Mouse (Mus musculus) heart, adult 18-20 months (tissue): ENCODE data around the gene Vps11. TPM values are rescaled to one million over a fixed set of nuclear protein-coding genes. Genes with fewer than 3 reads are reported as not detected.
"Not testable (repeated sequence)": the region's sequence is repeated elsewhere in the genome, so short reads cannot be mapped to it uniquely, and the experiment has no call there.

Source experiments
- DNase-seq, 2 experiments: peaks; one replicate each; pipeline ENCODE4 v3.0.0; 2021 to 2022; ENCODE audit warnings: mixed read lengths in 1 of 2
- total RNA-seq, 2 experiments: library from RNA; stranded (reverse); gene quantifications; 2 replicates each; pipeline ENCODE4 v1.2.3; 2021

The Vps11 gene
- total RNA-seq, 2 experiments from 2014 or later, result 14.4 to 18.3 TPM

DNA sequence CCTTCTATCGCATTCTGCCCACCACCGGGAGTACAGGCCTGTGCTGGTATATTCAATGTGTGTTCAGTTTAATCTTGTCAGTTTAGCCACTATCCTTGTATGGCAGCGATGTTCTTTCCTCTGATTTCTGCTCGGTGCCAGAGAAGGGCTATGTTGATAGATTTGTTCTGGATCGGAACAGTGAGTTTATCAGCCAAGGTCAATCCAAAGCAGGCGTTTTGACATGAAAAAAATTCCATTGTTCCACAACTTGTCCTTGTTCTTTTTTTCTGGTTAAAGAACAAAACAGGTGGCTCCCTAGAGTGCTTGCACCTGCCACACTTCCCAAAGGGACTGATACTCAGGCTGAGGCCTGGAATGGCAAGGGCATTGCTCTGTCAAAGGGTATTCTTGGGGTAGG is 14.7 kb upstream of the Vps11 start:
- no peak for DNase-seq

DNA sequence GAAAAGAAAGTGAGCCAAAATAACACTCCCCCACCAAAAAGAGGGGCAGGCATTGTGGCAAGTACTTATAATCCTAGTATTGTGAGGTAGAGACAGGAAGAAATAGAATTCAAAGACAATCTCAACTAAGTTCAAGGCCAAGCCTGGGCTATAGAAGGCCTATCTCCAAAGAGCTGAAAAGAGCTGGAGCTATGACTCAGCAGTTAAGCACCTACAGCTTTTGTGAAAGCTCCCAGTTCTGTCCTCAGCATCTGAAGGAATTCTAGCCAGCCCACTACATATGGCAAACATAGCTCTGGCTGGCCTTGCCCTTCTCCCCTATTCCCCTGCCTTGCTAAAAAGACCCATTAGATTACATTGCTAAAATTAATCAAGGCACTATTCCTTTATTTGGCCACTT is 11.9 kb upstream of the Vps11 start:
- no peak for DNase-seq

- no peak for DNase-seq
Measured at GRCm38 (mm10) chr9:44364480-44364879, 3.0 kb upstream of the Vps11 start.

DNA sequence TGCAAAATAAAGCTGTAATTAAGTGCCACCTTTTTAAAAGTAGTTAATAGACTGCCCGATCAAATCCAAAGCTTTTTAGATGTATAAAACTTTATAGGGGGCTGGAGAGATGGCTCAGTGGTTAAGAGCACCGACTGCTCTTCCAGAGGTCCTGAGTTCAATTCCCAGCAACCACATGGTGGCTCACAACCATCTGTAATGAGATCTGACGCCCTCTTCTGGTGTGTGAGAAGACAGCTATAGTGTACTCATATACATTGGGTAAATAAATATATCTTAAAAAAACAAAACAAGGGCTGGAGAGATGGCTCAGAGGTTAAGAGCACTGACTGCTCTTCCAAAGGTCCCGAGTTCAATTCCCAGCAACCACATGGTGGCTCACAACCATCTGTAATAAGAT is 461 bp upstream of the Vps11 start:
- not testable (repeated sequence) for DNase-seq

GRCm38 (mm10) chr9:44357207-44357606 is 4.3 kb downstream of the Vps11 start:
- DNase-seq, result no peak

DNA sequence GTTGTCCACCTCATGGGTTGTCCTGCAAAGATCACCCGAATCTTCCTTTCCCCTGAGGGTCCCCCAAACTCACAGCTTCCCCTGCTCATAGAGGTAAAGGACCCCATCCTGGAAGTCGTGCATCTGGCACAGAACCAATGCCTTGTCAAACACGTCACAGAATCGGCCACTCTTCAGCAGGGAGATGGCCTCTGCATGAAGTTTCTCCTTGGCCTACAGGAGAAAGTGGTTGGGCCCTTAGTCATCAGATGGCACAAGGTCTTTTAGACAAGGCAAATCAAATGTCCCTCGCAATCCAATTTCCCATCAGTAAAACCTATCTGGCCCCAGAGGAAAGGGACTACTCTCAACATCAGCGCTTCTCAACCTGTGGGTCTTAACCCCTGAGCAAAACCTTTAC is 8.3 kb downstream of the Vps11 start:
- no peak for DNase-seq

DNA sequence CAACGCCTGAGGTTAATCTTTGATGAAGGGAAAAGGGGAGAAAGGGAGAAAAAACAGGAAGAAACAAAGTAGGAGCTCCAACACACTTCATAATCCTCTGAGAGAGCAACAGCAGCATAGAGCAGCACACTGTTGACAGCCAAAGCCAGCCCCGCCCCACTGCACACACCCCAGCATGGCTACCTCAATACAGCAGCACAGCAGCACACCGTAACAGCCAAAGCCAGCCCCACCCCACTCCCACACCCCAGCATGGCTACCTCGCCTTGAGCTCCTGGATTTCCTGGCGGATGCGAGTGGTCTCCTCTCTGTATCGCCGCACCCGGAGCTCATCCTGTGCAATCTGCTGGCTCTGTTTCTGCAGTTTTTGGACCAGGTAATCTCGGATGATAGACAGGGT is 9.1 kb downstream of the Vps11 start:
- no peak for DNase-seq

DNA sequence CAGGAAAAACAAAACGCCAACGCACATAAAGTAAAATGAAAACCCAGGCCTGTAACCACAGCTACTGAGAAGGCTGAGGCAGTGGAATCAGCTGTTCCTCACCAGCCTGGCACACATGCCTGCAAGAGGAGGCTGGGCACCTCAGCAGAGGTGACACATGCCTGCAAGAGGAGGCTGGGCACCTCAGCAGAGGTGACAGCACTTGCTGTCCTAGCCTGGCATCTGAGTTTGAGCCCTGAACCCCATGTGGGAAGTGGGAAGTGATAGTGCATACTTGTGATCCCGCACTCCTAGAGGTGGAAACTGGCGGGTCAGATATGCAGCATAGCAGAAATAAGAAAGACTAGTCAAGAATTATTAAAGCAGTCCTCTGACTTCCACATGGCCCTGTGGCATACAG is 10.1 kb downstream of the Vps11 start:
- DNase-seq, result no peak

DNA sequence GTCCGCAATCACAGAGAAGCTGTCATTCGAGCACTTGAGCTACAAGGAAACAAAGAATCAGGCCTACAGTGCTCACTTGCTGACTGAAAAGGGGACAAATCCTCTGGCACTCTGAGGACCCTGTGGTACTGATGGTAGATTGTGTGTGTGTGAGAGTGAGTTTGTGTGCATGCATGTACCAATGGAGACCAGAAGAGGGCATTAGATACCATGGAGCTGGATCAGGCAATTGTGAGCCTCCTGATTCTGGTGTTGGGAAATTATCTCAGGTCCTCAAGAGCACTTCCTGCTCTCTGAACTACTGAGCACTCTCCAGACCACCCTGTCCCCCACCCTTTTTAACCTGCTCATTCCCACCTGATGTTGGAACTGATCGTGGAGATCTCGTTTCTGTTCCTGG is 12.9 kb downstream of the Vps11 start:
- DNase-seq, result no peak

- DNase-seq, result no peak
Measured at GRCm38 (mm10) chr9:44347621-44348020, 13.8 kb downstream of the Vps11 start.

DNA sequence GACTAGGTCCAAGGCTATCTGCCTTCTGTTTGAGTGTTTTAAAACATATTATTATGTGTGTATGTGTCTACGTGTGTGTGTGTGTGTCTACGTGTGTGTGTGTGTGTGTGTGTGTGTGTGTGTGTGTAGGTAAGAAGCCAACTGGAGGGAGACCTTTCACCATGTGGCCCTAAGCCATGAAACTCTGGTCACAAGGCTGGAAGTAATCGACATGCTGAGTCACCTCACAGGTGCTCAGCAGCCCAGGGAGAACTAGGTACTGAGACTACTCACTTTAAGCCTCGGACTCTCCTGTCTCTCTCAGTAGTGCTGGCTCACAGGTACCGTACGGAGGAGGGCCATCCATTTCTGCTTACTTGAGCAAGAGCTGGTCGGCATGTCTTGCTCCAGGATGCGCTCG is 14.3 kb downstream of the Vps11 start:
- DNase-seq, result no peak

DNA sequence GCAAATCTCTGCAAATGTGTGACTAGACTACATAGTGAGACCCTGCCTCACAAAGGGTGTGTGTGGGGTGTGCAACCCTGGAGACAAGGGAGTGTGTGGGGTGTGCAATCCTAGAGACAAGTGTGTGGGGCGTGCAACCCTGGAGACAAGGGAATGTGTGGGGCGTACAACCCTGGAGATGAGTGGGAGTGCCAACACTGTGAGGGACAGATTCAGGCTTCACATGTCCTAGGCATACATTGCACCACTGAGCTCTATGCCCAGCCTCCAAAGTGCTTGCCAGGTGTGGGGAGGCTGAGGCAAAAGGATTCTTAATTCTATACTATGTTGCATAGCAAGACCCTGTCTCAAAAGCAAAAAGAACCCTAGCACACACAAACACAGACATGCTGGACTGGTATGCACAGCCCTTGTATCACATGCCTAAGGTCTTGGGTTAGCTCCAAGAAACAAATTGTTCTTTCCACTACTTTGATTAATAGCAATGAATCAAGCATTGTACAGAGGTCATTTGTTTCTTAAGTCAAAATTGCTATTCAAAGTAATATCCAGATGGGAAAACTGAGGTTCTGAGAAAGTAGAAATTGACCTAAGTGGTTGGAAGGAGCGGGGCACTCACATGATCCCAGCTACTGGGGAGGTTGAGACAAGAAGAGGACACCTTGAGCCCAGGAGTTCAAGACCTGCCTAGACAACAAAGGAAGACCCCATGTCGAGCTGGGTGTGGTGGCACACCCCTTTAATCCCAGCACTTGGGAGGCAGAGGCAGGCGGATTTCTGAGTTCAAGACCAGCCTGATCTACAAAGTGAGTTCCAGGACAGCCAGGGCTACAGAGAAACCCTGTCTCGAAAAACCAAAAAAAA is 15.7 kb downstream of the Vps11 start:
- DNase-seq, result no peak

- DNase-seq, result peak; percentile 96 to 98
Measured at GRCm38 (mm10) chr9:44343781-44344421, 17.6 kb downstream of the Vps11 start, which contains the start of gene Hmbs. Gene Hmbs, minus strand, starts transcription at chr9:44344228.

GRCm38 (mm10) chr9:44343290-44343689 is 18.2 kb downstream of the Vps11 start:
- peak; percentile 71 to 72 for DNase-seq

DNA sequence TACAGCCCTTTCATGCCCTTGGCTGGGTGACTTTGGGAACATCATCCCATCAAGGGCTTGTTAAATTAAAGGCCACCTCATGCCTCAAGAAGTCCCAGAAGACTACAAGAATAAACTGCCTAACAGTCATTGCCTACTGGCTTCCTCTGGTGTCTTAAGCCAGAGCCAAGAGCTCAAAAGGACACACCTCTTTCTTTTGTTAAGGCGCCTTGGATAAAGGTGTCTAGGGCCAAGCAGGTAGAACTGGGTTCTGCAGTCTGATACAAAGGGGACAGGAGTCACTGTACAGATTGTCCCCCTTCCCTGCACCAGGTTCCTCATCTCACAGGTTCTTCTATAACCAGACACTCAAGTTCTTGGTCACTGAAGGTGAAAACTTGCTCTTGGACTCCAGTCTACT is 18.9 kb downstream of the Vps11 start:
- no peak for DNase-seq

DNA sequence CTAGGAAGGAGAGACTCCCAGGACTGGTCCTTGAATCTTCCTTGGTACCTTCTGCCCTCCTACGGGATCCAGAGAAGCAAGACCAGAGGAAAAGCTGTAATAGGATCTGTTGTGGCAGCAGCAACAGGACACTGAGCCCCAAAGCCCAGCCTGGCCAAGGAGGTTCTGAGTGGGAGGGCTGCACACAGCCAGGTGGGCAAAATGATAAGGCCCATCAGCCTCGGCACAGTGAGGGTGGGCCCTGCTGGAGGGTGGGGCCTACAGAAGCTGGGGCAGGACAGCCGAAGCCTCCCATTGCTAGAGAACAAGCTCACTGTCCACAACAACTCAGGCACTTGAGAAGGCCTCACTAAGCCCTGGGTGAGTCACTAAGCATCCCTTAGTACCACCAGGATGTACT is 19.3 kb downstream of the Vps11 start:
- DNase-seq, result no peak

GRCm38 (mm10) chr9:44341487-44341886 is 20.0 kb downstream of the Vps11 start:
- DNase-seq, result no peak

DNA sequence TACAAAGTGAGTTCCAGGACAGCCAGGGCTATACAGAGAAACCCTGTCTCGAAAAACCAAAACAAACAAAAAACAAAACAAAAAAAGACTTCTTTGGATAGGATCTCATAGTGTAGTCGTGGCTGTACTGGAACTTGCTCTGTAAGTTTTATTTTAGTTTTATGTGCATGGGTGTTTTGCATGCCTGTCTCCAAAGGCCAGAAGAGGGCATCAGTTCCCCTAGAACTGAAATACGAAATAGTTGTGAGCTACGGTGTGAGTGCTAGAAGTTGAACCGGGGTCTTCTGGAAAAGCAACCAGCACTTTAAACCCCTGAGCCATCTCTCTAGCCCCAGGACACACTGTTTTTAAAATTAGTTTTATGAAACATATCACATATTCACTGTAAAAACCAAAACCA is 22.9 kb downstream of the Vps11 start:
- no peak for DNase-seq

- no peak for DNase-seq
Measured at GRCm38 (mm10) chr9:44337436-44338169, 23.9 kb downstream of the Vps11 start.

DNA sequence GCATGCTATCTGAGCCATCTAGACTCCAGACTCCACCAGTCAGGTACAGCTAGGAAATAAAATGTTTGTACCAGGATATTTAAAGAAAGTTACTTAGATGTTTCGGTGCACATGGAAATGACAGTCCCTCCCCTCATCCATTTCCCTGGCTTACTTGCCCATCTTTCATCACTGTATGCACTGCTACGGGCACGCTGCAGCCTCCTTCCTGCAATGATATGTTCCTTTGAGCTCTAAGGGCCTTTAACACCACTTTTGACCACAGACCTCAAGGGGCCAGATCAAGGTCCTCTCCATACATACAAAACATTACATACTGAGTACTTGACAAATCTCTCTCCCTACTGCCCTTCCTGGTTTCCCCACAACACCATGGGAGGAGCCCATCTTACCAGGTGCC is 24.5 kb downstream of the Vps11 start:
- DNase-seq, result no peak

- not testable (repeated sequence) for DNase-seq
Measured at GRCm38 (mm10) chr9:44336513-44336912, 25.0 kb downstream of the Vps11 start.

GRCm38 (mm10) chr9:44336093-44336406 is 25.4 kb downstream of the Vps11 start:
- no peak for DNase-seq
